Mouse (Mus musculus) adrenal gland, adult (tissue): Measurements from ENCODE around the gene Aldoart2.
"Not testable (repeated sequence)": the region's sequence is repeated elsewhere in the genome, so short reads cannot be mapped to it uniquely, and the experiment has no call there.

ENCODE experiments used
- DNase-seq, 2 experiments: peaks; one replicate each; pipeline ENCODE4 v3.0.0; 2022 to 2023; ENCODE audit warnings: low spot score in 1 of 2; ENCODE audit not compliant: inconsistent age in 2 of 2

Aldoart2 gene

GRCm38 (mm10) chr12:55565206-55565605 lies at the start of gene Aldoart2:
Gene Aldoart2 (plus strand): TSS chr12:55565239.
- DNase-seq = no peak

GRCm38 (mm10) chr12:55518061-55518738 lies 46.8 kb upstream of the Aldoart2 start:
- peak; percentile 27 to 77 for DNase-seq

- no peak for DNase-seq
Observed at GRCm38 (mm10) chr12:55526983-55527752, 37.9 kb upstream of the Aldoart2 start.

GRCm38 (mm10) chr12:55536537-55537135 lies 28.4 kb upstream of the Aldoart2 start:
- DNase-seq = peak in 1 of 2 experiments; percentile 29

GRCm38 (mm10) chr12:55537742-55538141 lies 27.3 kb upstream of the Aldoart2 start:
- DNase-seq = no peak

GRCm38 (mm10) chr12:55538328-55538971 lies 26.6 kb upstream of the Aldoart2 start:
- no peak for DNase-seq

- no peak for DNase-seq
Observed at GRCm38 (mm10) chr12:55539157-55539556, 25.9 kb upstream of the Aldoart2 start.

GRCm38 (mm10) chr12:55554901-55555300 lies 10.1 kb upstream of the Aldoart2 start:
- DNase-seq = not testable (repeated sequence)

GRCm38 (mm10) chr12:55557866-55558265 lies 7.2 kb upstream of the Aldoart2 start:
- DNase-seq = no peak

- no peak for DNase-seq
Observed at GRCm38 (mm10) chr12:55559184-55559855, 5.7 kb upstream of the Aldoart2 start.

- DNase-seq = peak in 1 of 2 experiments; percentile 58
Observed at GRCm38 (mm10) chr12:55560025-55560690, 4.9 kb upstream of the Aldoart2 start.

GRCm38 (mm10) chr12:55563742-55564141 lies 1.3 kb upstream of the Aldoart2 start:
- no peak for DNase-seq

GRCm38 (mm10) chr12:55564187-55564963 lies 664 bp upstream of the Aldoart2 start:
- DNase-seq = no peak

GRCm38 (mm10) chr12:55565867-55566266 lies 828 bp downstream of the Aldoart2 start:
- DNase-seq = no peak

GRCm38 (mm10) chr12:55566837-55567236 lies 1.8 kb downstream of the Aldoart2 start:
- DNase-seq = no peak

- no peak for DNase-seq
Observed at GRCm38 (mm10) chr12:55568466-55568865, 3.4 kb downstream of the Aldoart2 start.

- no peak for DNase-seq
Observed at GRCm38 (mm10) chr12:55569676-55570075, 4.6 kb downstream of the Aldoart2 start.

GRCm38 (mm10) chr12:55570646-55571045 lies 5.6 kb downstream of the Aldoart2 start:
- no peak for DNase-seq

- DNase-seq = no peak
Observed at GRCm38 (mm10) chr12:55571181-55571580, 6.1 kb downstream of the Aldoart2 start.

- no peak for DNase-seq
Observed at GRCm38 (mm10) chr12:55571661-55572060, 6.6 kb downstream of the Aldoart2 start.
